ENCODE assay signal across 11 mouse cellular contexts in the genomic region with DNA sequence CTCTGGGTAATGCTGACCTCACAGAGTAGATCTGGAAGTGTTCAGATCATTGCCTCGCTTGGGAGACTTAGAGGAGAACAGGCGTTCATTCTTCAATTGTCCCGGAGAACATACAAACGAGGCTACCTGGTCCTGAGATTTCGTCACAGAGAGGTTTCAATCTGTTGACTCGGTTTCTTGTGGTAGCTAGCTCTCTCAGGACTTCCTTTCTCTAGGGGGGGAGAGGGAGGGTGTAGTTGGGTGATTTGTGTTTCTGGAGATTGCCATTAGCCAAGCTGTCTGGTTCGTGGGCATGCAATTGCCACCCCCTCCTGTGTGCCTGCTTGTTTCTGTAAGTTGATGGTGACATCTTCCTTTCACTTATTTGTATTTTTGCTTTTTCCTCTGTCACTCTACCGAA.
A peak's percentile ranks its signal among the peaks of the same experiment; 100 is the strongest.
DNase-seq lines count a peak whose midpoint lies in the region; ATAC-seq and TF ChIP-seq lines count a peak whose summit lies in the region.
"Had no signal": no experiment of that assay in that cellular context is flagged by ENCODE, and none has a peak within 500 bp of the region (broad histone marks: within the 10 kb centered on the region; RNA-seq: fewer than 3 reads in every experiment).

No protein-coding gene starts in this region.

- H3K27ac ChIP-seq in kidney, postnatal 0 days: peak overlapping the region; percentile 84; the same call in 1 of the 2 replicates
- H3K27ac ChIP-seq in cortical plate, adult 2 months (ENCODE audit: insufficient read depth, low read length): peak overlapping the region; percentile 55; the same call in 1 of the 2 replicates
- H3K27ac ChIP-seq in macrophage: peak overlapping the region; percentile 98

- DNase-seq in kidney, postnatal 0 days (ENCODE audit: low spot score): no peak
- DNase-seq in kidney, postnatal 36 days: no peak
- DNase-seq in cerebellum, adult 9-11 months: no peak
- no peak for DNase-seq in ovary, postnatal 10 days (ENCODE audit: low spot score)
- DNase-seq in right cerebral cortex, postnatal 25 days: no peak
- DNase-seq: adrenal gland, postnatal 10 days; cerebellum, adult 9-10 months; kidney, adult 2 months had no signal

- no peaks in the 10 kb centered on the region for H3K9me3 ChIP-seq in kidney, postnatal 0 days (replicated peaks; ENCODE audit: low read length)

- no peak for TF ChIP-seq POLR2A in cortical plate, adult 2 months (IDR thresholded peaks at IDR 0.05; ENCODE audit: extremely low read depth, insufficient read depth, low read length)

- H3K4me2 ChIP-seq in kidney, postnatal 0 days (ENCODE audit: low read length): no peak overlapping the region

- WGBS in kidney, postnatal 0 days: 81% methylated on average over 8 of the region's 8 CpGs
- WGBS in macrophage (ENCODE audit: missing documents): 25% methylated on average over 8 of the region's 8 CpGs

- H3K79me2 ChIP-seq in macrophage (ENCODE audit: inconsistent target): no peaks in the 10 kb centered on the region

- no peak for ATAC-seq in kidney, postnatal 0 days (replicated peaks; ENCODE audit: low FRiP score, low read depth)
- ATAC-seq in CD4-positive, CD25-positive, alpha-beta regulatory T cell, adult 4 months: peak; percentile 26

- no peaks in the 10 kb centered on the region for H3K36me3 ChIP-seq in kidney, postnatal 0 days (ENCODE audit: insufficient read depth, low read length)
- no peaks in the 10 kb centered on the region for H3K36me3 ChIP-seq in macrophage (ENCODE audit: inconsistent target)

- TF ChIP-seq CTCF in kidney, postnatal 0 days (IDR thresholded peaks at IDR 0.05; ENCODE audit: low read depth): no peak
- no peak for TF ChIP-seq CTCF in cortical plate, adult 2 months (IDR thresholded peaks at IDR 0.05; ENCODE audit: extremely low read depth, insufficient read depth, low read length)

- peaks cover 20% of the 10 kb centered on the region for H3K4me1 ChIP-seq in kidney, postnatal 0 days (replicated peaks; ENCODE audit: insufficient read depth, low read length)
- no peaks in the 10 kb centered on the region; the same call in 1 of the 2 replicates for H3K4me1 ChIP-seq in cortical plate, adult 2 months (ENCODE audit: control insufficient read depth, insufficient read depth, low read length)

- H3K4me3 ChIP-seq in kidney, postnatal 0 days (replicated peaks; ENCODE audit: low read depth, low read length): no peak overlapping the region
- H3K4me3 ChIP-seq in cortical plate, adult 2 months (ENCODE audit: insufficient read depth, low read length): no peak overlapping the region
- H3K4me3 ChIP-seq in macrophage (ENCODE audit: inconsistent target): no peak overlapping the region

- H3K9ac ChIP-seq in kidney, postnatal 0 days (ENCODE audit: low read depth, low read length): no peak overlapping the region

- H3K27me3 ChIP-seq in kidney, postnatal 0 days (ENCODE audit: insufficient read depth, low read length): no peaks in the 10 kb centered on the region
